Mouse (Mus musculus) mesoderm, embryonic 11.5 days (tissue): ENCODE data around the gene Kcnj14.

ENCODE experiments used
- DNase-seq: peaks from one replicate; pipeline ENCODE4 v3.0.0-alpha.2; 2012; ENCODE audit warnings: low read depth, low spot score

The Kcnj14 gene

GRCm38 (mm10) chr7:45832428-45832827 lies 7.8 kb upstream of the Kcnj14 start:
- no peak for DNase-seq

- DNase-seq: no peak
Observed at GRCm38 (mm10) chr7:45831128-45831525, 6.5 kb upstream of the Kcnj14 start.

GRCm38 (mm10) chr7:45830427-45831127 lies 6.0 kb upstream of the Kcnj14 start, which contains the start of gene Grwd1:
TSS of gene Grwd1 (minus strand) at chr7:45830944.
- peak; percentile 94 for DNase-seq

GRCm38 (mm10) chr7:45826631-45827030 lies 2.0 kb upstream of the Kcnj14 start:
- DNase-seq: no peak

DNA sequence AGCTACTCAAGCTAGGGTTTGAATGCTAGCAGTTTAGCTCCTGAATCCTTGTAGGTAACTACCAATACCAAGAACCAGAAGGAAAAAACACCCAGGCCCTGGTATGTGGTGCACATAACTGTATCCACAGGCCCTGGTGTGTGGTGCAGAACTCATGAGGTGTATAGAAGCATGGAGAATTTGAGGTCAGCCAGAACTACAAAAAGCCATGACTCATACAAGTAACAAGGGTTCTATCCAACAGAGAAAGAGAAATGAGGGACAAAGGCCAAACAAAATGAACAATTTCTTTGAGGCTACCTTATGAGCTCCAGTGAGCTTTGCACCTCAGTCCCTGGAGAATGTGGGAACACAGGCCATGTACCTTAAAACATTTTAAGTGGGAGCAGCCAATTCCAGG lies 3.7 kb downstream of the Kcnj14 start:
- DNase-seq: no peak

DNA sequence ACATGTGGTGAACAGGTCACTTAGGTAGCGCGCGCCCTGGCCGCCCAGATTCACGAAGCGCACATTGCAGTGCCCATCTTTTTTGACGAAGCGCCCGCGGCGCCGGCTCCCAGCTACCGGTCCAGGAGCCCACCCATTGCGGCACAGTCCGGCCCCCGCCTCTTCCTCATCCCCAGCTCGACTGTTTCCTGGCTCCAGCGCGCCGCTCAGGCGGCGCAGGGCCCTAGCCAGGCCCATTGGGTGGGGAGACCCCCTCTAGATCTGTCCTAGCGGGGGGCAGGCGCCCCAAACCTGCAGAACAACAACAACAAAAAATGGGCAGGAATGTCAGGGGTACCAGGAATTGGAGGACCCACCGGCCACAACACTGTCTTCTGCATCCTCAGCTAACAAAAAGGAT lies 4.7 kb downstream of the Kcnj14 start:
- no peak for DNase-seq

DNA sequence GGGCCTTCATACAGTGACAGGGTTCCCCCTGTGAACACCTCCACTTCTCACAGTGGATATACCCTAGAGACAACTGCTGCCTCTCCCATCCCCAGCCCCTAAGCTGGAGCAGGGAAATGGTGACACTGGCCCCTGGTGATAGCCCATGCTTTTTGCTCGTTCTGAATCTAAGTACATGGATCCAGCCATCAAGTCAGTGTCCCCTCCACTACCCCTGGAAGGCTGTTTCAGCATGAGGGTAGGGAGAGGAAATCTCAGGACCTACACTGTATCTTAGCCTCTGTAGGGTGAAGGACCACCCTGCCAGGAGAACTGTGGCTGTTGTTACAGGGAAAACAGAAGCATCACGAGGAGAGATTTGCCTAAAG lies 8.6 kb downstream of the Kcnj14 start:
- no peak for DNase-seq

GRCm38 (mm10) chr7:45815323-45815983 lies 9.1 kb downstream of the Kcnj14 start:
- DNase-seq: no peak

DNA sequence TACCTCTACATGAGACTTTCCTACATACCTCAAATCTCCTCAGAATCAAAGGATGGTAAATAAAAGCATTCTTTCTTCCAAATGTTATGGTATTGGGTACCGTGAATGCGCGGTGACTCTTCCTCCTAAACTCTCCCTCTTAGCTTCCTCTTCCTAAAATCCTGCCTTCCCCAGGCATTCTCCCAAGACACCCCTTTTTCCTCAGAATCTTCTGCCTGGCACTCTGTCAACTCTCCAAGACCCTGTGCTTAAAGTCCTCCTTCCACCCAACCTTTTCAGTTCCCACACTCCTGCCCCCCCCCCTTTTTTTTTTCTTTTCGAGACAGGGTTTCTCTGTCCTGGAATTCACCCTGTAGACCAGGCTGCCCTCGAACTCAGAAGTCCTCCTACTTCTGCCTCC lies 9.7 kb downstream of the Kcnj14 start:
- DNase-seq: no peak

DNA sequence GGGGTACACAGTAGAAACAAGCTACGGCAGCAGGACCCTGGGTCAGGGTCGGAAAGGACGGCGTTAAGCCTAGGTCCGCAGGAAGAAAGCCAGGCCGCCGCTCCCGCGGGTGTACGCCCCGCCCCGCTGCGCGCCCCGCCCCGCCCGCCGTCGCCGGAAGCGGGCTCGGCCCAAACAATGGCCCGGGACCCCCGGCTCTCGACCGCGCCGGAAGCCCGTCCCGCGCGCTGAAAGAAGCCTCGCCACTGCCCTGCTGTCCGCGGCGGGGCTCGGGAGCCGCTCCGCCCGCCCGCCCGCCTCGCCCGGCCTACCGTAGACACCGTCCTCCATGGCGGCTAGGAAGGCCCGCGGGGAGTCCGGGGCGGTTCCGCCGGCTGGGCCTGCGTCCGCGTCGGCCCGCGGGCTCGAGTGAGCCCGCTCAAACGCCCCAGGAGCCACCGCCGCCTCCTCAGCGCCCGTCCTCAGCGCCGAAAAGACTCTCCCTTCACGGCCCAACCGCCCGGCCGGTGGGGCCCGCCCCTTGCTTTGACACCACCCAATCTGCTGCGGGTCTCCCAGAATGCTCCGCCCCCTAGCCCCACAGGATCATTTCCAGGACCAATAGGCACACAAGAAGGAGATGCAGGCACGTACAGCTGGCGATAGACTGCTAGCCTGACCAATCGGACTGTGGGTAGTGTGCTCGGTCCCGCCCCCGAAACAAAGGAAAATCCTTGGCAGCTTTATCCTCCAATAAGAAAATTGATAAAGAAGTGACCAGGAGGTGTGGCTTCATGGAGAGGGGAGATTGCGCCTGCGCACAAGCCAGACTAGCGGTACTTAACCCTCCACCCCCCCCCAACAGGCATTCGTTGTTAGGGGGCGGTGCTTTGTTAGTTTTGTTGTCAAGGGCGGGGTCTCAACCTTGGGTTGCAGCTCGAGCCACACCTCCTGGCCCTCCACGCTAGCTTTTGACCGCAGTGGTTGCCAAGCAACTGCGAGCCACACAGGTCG lies 10.5 kb downstream of the Kcnj14 start, which contains the start of gene Cyth2:
TSS of gene Cyth2 (minus strand) at position 795 of the 993 bp plus-strand sequence.
- peak; percentile 99 for DNase-seq

GRCm38 (mm10) chr7:45812921-45813320 lies 11.7 kb downstream of the Kcnj14 start:
- DNase-seq: no peak

- no peak for DNase-seq
Observed at GRCm38 (mm10) chr7:45809276-45810075, 15.1 kb downstream of the Kcnj14 start.

DNA sequence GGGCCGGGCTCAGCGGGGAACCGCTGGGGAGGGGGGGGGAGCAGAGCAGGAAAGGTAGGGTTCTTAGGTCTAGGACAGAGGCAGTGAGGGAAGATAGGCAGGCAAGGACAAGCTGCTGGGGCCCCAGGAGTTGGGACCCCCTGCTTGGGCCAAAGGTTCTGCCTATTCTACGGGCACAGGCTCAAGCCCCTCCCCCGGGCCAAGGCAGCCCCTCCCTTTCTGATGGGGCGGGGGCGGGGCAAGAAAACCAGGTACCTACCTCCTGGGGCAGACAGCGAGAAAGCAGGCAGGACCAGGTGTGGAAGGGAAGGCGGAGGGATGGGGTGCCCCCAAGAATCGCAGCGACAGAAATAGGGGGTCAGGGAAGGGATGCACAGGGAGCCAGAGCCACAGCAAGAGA lies 16.1 kb downstream of the Kcnj14 start:
- DNase-seq: no peak

- no peak for DNase-seq
Observed at GRCm38 (mm10) chr7:45805941-45806340, 18.6 kb downstream of the Kcnj14 start.

- DNase-seq: no peak
Observed at GRCm38 (mm10) chr7:45802551-45802950, 22.0 kb downstream of the Kcnj14 start.

- DNase-seq: peak; percentile 95
Observed at GRCm38 (mm10) chr7:45801348-45801747, 23.2 kb downstream of the Kcnj14 start.

DNA sequence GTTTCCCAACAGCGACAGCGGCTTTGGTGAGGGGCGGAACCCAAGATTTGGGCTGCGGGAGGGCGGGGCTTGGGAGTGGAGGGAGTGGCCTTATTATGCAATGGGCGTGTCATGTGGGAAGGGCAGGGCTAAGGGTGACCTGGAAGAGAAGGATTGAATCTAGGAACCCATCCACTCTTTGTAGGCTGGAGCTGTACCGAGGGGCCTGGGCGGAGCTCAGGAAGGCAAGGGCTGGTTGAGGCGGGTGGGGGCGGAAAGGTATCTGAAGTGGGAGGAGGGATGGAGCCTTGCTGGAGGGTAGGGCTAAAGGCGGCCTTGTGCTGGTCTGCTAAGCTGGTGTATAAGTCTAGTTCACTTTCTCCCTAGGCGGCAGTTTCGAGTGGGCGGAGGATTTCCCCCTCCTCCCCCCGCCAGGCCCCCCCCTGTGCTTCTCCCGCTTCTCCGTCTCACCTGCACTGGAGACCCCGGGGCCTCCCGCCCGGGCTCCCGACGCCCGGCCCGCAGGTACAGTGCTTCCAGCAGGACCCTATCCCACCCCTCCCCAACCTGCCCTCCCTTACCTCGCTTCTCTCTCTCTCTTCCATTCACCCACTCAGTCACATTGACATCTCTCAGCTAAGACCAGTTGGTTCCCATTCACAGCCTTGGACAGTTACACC lies 23.9 kb downstream of the Kcnj14 start:
- peak; percentile 53 for DNase-seq

GRCm38 (mm10) chr7:45800001-45800400 lies 24.6 kb downstream of the Kcnj14 start:
- no peak for DNase-seq

DNA sequence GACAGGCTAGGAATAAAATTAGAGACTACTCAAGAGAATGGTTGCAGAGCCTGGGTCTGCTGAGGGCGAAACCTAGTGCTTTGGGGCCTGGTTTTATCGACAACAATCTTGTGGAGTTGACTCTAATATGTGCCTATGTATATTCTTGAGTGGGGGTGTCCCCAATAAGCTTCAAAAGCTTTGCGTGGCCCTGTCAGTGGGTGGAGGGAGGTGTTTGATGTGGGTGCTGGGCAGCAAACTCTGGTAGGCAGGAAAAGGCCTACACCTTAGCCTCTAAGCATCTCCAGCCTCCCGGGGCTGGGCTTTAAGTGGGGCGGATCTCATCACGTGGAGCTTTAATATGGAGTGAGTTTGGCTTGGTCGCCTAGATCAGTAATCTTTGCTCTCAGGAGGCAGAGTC lies 25.7 kb downstream of the Kcnj14 start:
- DNase-seq: no peak

- no peak for DNase-seq
Observed at GRCm38 (mm10) chr7:45798511-45798836, 26.1 kb downstream of the Kcnj14 start.
